Mouse (Mus musculus) effector memory CD4-positive, alpha-beta T cell, adult 7 months (primary cell): Measurements from ENCODE around the gene Izumo3. TPM values are rescaled to one million over a fixed set of nuclear protein-coding genes. Genes with fewer than 3 reads are reported as not detected.

Experiments
- polyA plus RNA-seq: library from polyadenylated mRNA; unstranded; fragments of 100-300 nt; shearing (Covaris generic); gene quantifications from one replicate; pipeline ENCODE4 v1.2.1, GENCODE M21; 2017

Izumo3 gene
- not detected for polyA plus RNA-seq

DNA sequence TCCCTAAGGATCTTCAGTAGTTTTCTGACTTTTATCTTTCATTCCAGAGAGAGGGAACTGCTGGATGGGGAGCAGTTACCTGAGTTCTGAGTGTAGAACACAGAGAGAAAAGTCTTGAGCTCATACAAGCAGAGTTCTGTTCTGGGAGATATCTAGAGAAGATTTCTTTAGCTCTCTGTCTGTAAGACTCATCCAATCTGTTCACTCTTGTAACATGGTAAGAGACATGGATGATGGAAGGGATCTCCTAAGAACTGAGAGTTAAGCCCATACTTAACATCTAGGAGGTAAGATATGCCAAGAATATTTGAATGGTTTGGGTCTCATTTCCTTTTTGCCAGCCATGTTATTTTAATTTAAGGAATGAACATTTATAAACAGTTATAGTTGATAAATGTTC lies at the start of gene Izumo3:
Gene Izumo3 (minus strand): TSS at position 101 of the 400 bp plus-strand sequence.

DNA sequence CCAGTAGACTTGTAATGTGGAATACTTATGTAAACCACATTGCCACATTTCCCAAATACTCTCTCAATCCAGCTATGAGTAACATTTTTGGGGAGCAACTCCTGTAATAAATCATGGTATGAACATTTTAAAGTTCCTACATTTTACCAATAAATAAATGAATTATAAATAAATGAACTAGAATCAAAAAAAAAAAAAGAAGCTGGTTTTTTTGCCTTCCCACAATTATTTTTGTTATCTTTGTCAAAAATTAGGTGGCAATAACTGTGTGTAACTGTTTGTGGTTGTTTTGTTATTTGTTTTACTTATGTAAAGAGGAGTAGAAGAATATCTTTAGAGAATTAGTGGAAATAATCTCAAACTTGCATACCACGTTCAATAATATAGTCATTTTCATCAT lies 44.6 kb upstream of the Izumo3 start, which contains the start of gene Gm12666:
Gene Gm12666 (minus strand): TSS at position 101 of the 400 bp plus-strand sequence.

Other genes with a start within 250 kb of the Izumo3 start
- not detected for gene Gm12666, start 44.5 kb upstream of the Izumo3 start, polyA plus RNA-seq